Mouse (Mus musculus) liver, embryonic 11.5 days (tissue): ENCODE measurements around the gene Prg3. TPM values are rescaled to one million over a fixed set of nuclear protein-coding genes. Genes with fewer than 3 reads are reported as not detected.

Experiments used
- ATAC-seq: fragments of 200-750 bp; cut with Nextera tagmentation; replicated peaks from 2 replicates; pipeline ENCODE4 v1.8.0; 2017; ENCODE audit warnings: moderate number of reproducible peaks, mild to moderate bottlenecking, moderate TSS enrichment, moderate library complexity; ENCODE audit not compliant: low FRiP score
- DNase-seq: peaks from one replicate; pipeline ENCODE4 v3.0.0-alpha.2; 2017; ENCODE audit warnings: low spot score
- H3K27ac ChIP-seq: fragments of 300-500 bp; sonication (generic); 2 replicates; pipeline ENCODE4 v1.5.1; 2014; ENCODE audit warnings: mild to moderate bottlenecking, low read depth, low read length, control low read depth
- H3K27me3 ChIP-seq: fragments of 300-500 bp; sonication (generic); replicated peaks from 2 replicates; pipeline ENCODE4 v1.6.1; 2014; ENCODE audit warnings: low read length, mixed read lengths; ENCODE audit not compliant: control insufficient read depth, insufficient read depth
- H3K36me3 ChIP-seq: fragments of 300-500 bp; sonication (generic); 2 replicates; pipeline ENCODE4 v1.6.1; 2014; ENCODE audit warnings: mild to moderate bottlenecking, low read length, moderate library complexity, mixed read lengths; ENCODE audit not compliant: control insufficient read depth, insufficient read depth
- H3K4me1 ChIP-seq: fragments of 300-500 bp; sonication (generic); replicated peaks from 2 replicates; pipeline ENCODE4 v1.6.1; 2014; ENCODE audit warnings: low read length, mixed read lengths; ENCODE audit not compliant: control insufficient read depth, insufficient read depth
- H3K4me2 ChIP-seq: fragments of 300-500 bp; sonication (generic); 2 replicates; pipeline ENCODE4 v1.6.1; 2014; ENCODE audit warnings: mild to moderate bottlenecking, control low read depth, moderate library complexity
- H3K4me3 ChIP-seq: fragments of 300-500 bp; sonication (generic); 2 replicates; pipeline ENCODE4 v1.5.1; 2014; ENCODE audit warnings: low read depth, low read length, control low read depth
- H3K9ac ChIP-seq: fragments of 300-500 bp; sonication (generic); 2 replicates; pipeline ENCODE4 v1.6.1; 2014; ENCODE audit warnings: low read depth, low read length, control low read depth
- H3K9me3 ChIP-seq: fragments of 300-500 bp; sonication (generic); 2 replicates; pipeline ENCODE4 v1.6.1; 2016; ENCODE audit warnings: low read length, inconsistent platforms, mixed read lengths; ENCODE audit not compliant: control insufficient read depth
- WGBS: fragments of 180-500 bp; shearing (Covaris S2); extraction: QIAGEN DNeasy Blood & Tissue Kit; methylation state at CpG from one replicate; pipeline ENCODE4 v1.1.7; 2014; 5-methylcytosine and 5-hydroxymethylcytosine counted together
- polyA plus RNA-seq: library from polyadenylated mRNA; unstranded; fragments of >200 nt; fragmentation: Nextera tagmentation; extraction: Ambion mirVana; gene quantifications from 2 replicates; pipeline ENCODE4 v1.2.1, GENCODE M21; 2014

The Prg3 gene
- polyA plus RNA-seq, 1 experiment from 2014 or later: 10.2 TPM

- WGBS: under 1% methylated on average over 66 of the region's 66 CpGs
- Histone ChIP-seq H3K4me3 (peak within 1 kb of the TSS; percentile 93), H3K9ac (peak within 1 kb of the TSS; percentile 98), H3K4me2 (peak within 1 kb of the TSS; percentile 92), H3K27me3 (peaks cover 11% of the 10 kb centered on the region), H3K36me3 (peaks cover 31% of the 10 kb centered on the region), H3K27ac (peak within 1 kb of the TSS; percentile 84), H3K4me1 (peaks cover 9% of the 10 kb centered on the region), H3K9me3 (no peaks in the 10 kb centered on the region)
- ATAC-seq (peak; percentile 92), DNase-seq (peak; percentile 85)
Measured at GRCm38 (mm10) chr2:85037047-85038026, 49.3 kb downstream of the Prg3 start, which contains the start of the genes Ssrp1 and P2rx3. Gene Ssrp1, plus strand, starts transcription at chr2:85037234. Gene P2rx3, minus strand, starts transcription at chr2:85037462.

GRCm38 (mm10) chr2:85038336-85038735, 50.3 kb downstream of the Prg3 start:
- Histone ChIP-seq H3K27me3 (peaks cover 10% of the 10 kb centered on the region), H3K9me3 (no peaks in the 10 kb centered on the region), H3K4me1 (peaks cover 9% of the 10 kb centered on the region), H3K4me3 (peak overlapping the region; percentile 93), H3K27ac (0 out of 2 replicates have a peak overlapping the region, but pooled peaks have one; percentile 84), H3K9ac (peak overlapping the region; percentile 98), H3K4me2 (peak overlapping the region; percentile 92), H3K36me3 (peaks cover 41% of the 10 kb centered on the region)
- ATAC-seq (no peak), DNase-seq (no peak)
- 85% methylated on average over 13 of the region's 13 CpGs for WGBS

Other genes starting within 250 kb of the Prg3 start
- gene Gm19426, start 244.6 kb upstream of the Prg3 start, polyA plus RNA-seq: 2.9 and 3.3 TPM in 2 replicates
- 38.4 and 43.2 TPM in 2 replicates for gene Serping1, start 212.8 kb upstream of the Prg3 start, polyA plus RNA-seq
- gene Ube2l6, start 189.4 kb upstream of the Prg3 start, polyA plus RNA-seq: 112 and 114 TPM in 2 replicates
- 0.25 TPM in 1 of 2 replicates, not detected in the other for gene Smtnl1, start 165.6 kb upstream of the Prg3 start, polyA plus RNA-seq
- gene Timm10, start 161.2 kb upstream of the Prg3 start, polyA plus RNA-seq: 84.3 and 84.5 TPM in 2 replicates
- gene Slc43a1, start 149.4 kb upstream of the Prg3 start, polyA plus RNA-seq: 83.2 and 101 TPM in 2 replicates
- 0.66 and 1.2 TPM in 2 replicates for gene Rtn4rl2, start 101.5 kb upstream of the Prg3 start, polyA plus RNA-seq
- gene Slc43a3, start 51.6 kb upstream of the Prg3 start, polyA plus RNA-seq: 107 and 111 TPM in 2 replicates
- gene Prg2, start 7.8 kb upstream of the Prg3 start, polyA plus RNA-seq: 67.2 and 96.9 TPM in 2 replicates
- 338 and 381 TPM in 2 replicates for gene Ssrp1, start 49.0 kb downstream of the Prg3 start, polyA plus RNA-seq
- 0.95 and 1.1 TPM in 2 replicates for gene P2rx3, start 49.2 kb downstream of the Prg3 start, polyA plus RNA-seq
- gene Tnks1bp1, start 59.8 kb downstream of the Prg3 start, polyA plus RNA-seq: 3.4 and 3.7 TPM in 2 replicates
- gene Aplnr, start 148.0 kb downstream of the Prg3 start, polyA plus RNA-seq: 12.7 and 14.4 TPM in 2 replicates
- gene Lrrc55, start 209.0 kb downstream of the Prg3 start, polyA plus RNA-seq: 0.32 and 0.51 TPM in 2 replicates